Mouse (Mus musculus): ENCODE data around the gene Mmp14.

DNA sequence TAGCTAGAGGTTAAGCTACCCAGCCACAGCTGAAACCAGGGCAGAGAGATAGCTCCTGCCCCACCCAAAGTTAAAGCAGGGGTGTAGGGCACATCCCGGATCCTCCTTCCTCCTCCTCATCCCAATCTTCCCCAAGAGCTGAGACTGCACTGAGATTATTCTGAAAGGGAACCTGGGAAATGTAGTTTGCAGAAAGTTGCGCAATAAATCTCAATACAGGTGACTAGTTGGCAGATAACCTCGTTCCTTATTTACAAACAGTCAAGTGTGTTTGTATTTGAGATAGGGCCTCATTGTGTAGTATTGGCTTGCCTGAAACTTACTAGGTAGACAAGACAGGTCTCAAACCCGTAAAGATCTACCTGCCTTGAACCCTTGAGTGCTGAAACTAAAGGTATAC lies 30.7 kb downstream of the Mmp14 start:
- TF ChIP-seq POLR2A (IDR thresholded peaks at IDR 0.05; ENCODE audit: borderline replicate concordance, control insufficient read depth, low read depth, low read length) (no peak), CTCF (IDR thresholded peaks at IDR 0.05; ENCODE audit: control insufficient read depth, insufficient read depth, low read length) (no peak)
